Mouse (Mus musculus) liver, postnatal 0 days (tissue): ENCODE data around the gene Sema6c. TPM values are rescaled to one million over a fixed set of nuclear protein-coding genes. Genes with fewer than 3 reads are reported as not detected.

Experiments
- ATAC-seq: fragments of 200-750 bp; cut with Nextera tagmentation; 2 replicates; pipeline ENCODE4 v1.8.0; 2017; ENCODE audit warnings: mild to moderate bottlenecking, moderate library complexity
- DNase-seq: peaks from one replicate; pipeline ENCODE4 v3.0.0-alpha.2; 2016
- H3K27ac ChIP-seq: fragments of 300-500 bp; sonication (generic); 2 replicates; pipeline ENCODE4 v1.5.1; 2014; ENCODE audit warnings: antibody characterized with exemption, moderate library complexity, mild to moderate bottlenecking, low read depth
- H3K27me3 ChIP-seq: fragments of 300-500 bp; sonication (generic); 2 replicates; pipeline ENCODE4 v1.6.1; 2014; ENCODE audit warnings: low read length, control low read depth, mixed read lengths; ENCODE audit not compliant: insufficient read depth
- H3K36me3 ChIP-seq: fragments of 300-500 bp; sonication (generic); replicated peaks from 2 replicates; pipeline ENCODE4 v1.6.1; 2014; ENCODE audit warnings: mild to moderate bottlenecking, control low read depth, low read length, moderate library complexity, mixed read lengths; ENCODE audit not compliant: insufficient read depth
- H3K4me1 ChIP-seq: fragments of 300-500 bp; sonication (generic); 2 replicates; pipeline ENCODE4 v1.6.1; 2014; ENCODE audit warnings: antibody characterized with exemption, mild to moderate bottlenecking, control low read depth; ENCODE audit not compliant: insufficient read depth
- H3K4me2 ChIP-seq: fragments of 300-500 bp; sonication (generic); 2 replicates; pipeline ENCODE4 v1.6.1; 2014; ENCODE audit warnings: low read depth, mild to moderate bottlenecking, low read length, moderate library complexity, mixed read lengths
- H3K4me3 ChIP-seq: fragments of 300-500 bp; sonication (generic); 2 replicates; pipeline ENCODE4 v1.5.1; 2014; ENCODE audit warnings: low read depth, low read length
- H3K9ac ChIP-seq: fragments of 300-500 bp; sonication (generic); replicated peaks from 2 replicates; pipeline ENCODE4 v1.6.1; 2014; ENCODE audit warnings: mild to moderate bottlenecking, moderate library complexity
- H3K9me3 ChIP-seq: fragments of 300-500 bp; sonication (generic); 2 replicates; pipeline ENCODE4 v1.6.1; 2016; ENCODE audit warnings: mild to moderate bottlenecking, control low read depth, low read length, mixed read lengths
- CTCF ChIP-seq: sonication (generic); IDR thresholded peaks from 2 replicates; pipeline ENCODE4 v1.5.1; 2016; ENCODE audit warnings: antibody characterized with exemption, low read depth
- EP300 ChIP-seq: IDR thresholded peaks from 2 replicates; pipeline ENCODE4 v1.6.1; 2016; ENCODE audit warnings: antibody characterized with exemption, low read depth, mild to moderate bottlenecking
- WGBS: fragments of 180-500 bp; shearing (Covaris S2); extraction: QIAGEN DNeasy Blood & Tissue Kit; methylation state at CpG from one replicate; pipeline ENCODE4 v1.1.7; 2014; ENCODE audit not compliant: insufficient replicate concordance; 5-methylcytosine and 5-hydroxymethylcytosine counted together
- polyA plus RNA-seq: library from polyadenylated mRNA; unstranded; fragments of >200 nt; fragmentation: Nextera tagmentation; extraction: Ambion mirVana; gene quantifications from 2 replicates; pipeline ENCODE4 v1.2.1, GENCODE M21; 2015

Sema6c gene
- polyA plus RNA-seq, 1 experiment from 2014 or later: 0.28 TPM

- H3K27ac ChIP-seq: peak overlapping the region; percentile 49
- H3K4me1 ChIP-seq: peaks cover 35% of the 10 kb centered on the region
- ATAC-seq: 0 out of 2 replicates have a peak, but pooled peaks have one; percentile 20
- TF ChIP-seq CTCF: no peak
- no peak for TF ChIP-seq EP300
- H3K36me3 ChIP-seq: peaks cover 20% of the 10 kb centered on the region; the same call in 1 of the 2 replicates
- peak; percentile 78 for DNase-seq
- no peaks in the 10 kb centered on the region for H3K27me3 ChIP-seq
- peak overlapping the region; percentile 51 for H3K9ac ChIP-seq
- peak overlapping the region; percentile 52 for H3K4me3 ChIP-seq
- H3K4me2 ChIP-seq: peak overlapping the region; percentile 70
- no peaks in the 10 kb centered on the region for H3K9me3 ChIP-seq
- 4% methylated on average over 6 of the region's 6 CpGs for WGBS
Observed at GRCm38 (mm10) chr3:95135023-95135422, 25.2 kb upstream of the Sema6c start.

GRCm38 (mm10) chr3:95135433-95136052 lies 24.7 kb upstream of the Sema6c start:
- Histone ChIP-seq H3K27me3 (no peaks in the 10 kb centered on the region), H3K4me2 (peak overlapping the region; percentile 70), H3K36me3 (peaks cover 20% of the 10 kb centered on the region; the same call in 1 of the 2 replicates), H3K9ac (peak overlapping the region; percentile 51; the same call in 1 of the 2 replicates), H3K27ac (peak overlapping the region; percentile 49), H3K4me3 (peak overlapping the region; percentile 52), H3K9me3 (no peaks in the 10 kb centered on the region), H3K4me1 (peaks cover 37% of the 10 kb centered on the region)
- peak; percentile 34 for DNase-seq
- no peak for TF ChIP-seq CTCF
- no peak for TF ChIP-seq EP300
- no peak for ATAC-seq
- whole genome bisulfite sequencing: 35% methylated on average over 7 of the region's 7 CpGs

DNA sequence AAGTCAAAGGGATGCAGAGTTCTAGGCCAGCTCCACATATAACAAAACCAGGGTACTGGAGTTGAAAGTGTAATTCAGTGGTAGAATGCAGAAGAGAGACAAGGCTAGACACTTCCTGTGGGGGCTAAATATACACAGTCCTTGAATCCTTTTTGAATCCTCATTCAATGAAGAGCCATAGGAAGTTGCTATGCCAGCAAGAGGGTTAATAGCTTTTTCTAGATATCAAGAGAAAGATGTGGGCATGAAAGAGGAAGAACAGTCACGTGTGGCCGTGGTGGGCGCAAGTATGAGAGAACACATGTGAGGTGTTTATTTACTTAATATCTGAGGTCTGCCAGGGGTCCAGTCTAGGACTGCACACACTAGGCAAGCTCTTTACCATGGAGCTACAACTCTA lies 23.9 kb upstream of the Sema6c start:
- no peak for DNase-seq
- no peak overlapping the region for H3K4me3 ChIP-seq
- no peak overlapping the region for H3K9ac ChIP-seq
- no peaks in the 10 kb centered on the region for H3K27me3 ChIP-seq
- peaks cover 22% of the 10 kb centered on the region; the same call in 1 of the 2 replicates for H3K36me3 ChIP-seq
- peak overlapping the region; percentile 70 for H3K4me2 ChIP-seq
- H3K9me3 ChIP-seq: no peaks in the 10 kb centered on the region
- H3K4me1 ChIP-seq: peaks cover 37% of the 10 kb centered on the region
- H3K27ac ChIP-seq: no peak overlapping the region
- TF ChIP-seq CTCF (no peak), EP300 (no peak)
- no peak for ATAC-seq
- WGBS: 54% methylated on average over 3 of the region's 3 CpGs

- peak overlapping the region; percentile 86 for H3K27ac ChIP-seq
- 0 out of 2 replicates have a peak overlapping the region, but pooled peaks have one; percentile 45 for H3K4me3 ChIP-seq
- DNase-seq: peak; percentile 47
- peak; percentile 35 for ATAC-seq
- H3K4me2 ChIP-seq: peak overlapping the region; percentile 60
- WGBS: 54% methylated on average over 25 of the region's 25 CpGs
- no peaks in the 10 kb centered on the region for H3K9me3 ChIP-seq
- peaks cover 16% of the 10 kb centered on the region; the same call in 1 of the 2 replicates for H3K36me3 ChIP-seq
- peaks cover 37% of the 10 kb centered on the region for H3K4me1 ChIP-seq
- TF ChIP-seq EP300: no peak
- peak; percentile 22; the same call in 1 of the 2 replicates for TF ChIP-seq CTCF
- no peak overlapping the region; the same call in 1 of the 2 replicates for H3K9ac ChIP-seq
- H3K27me3 ChIP-seq: no peaks in the 10 kb centered on the region
Observed at GRCm38 (mm10) chr3:95139586-95140288, 20.5 kb upstream of the Sema6c start.

GRCm38 (mm10) chr3:95140289-95140595 lies 20.0 kb upstream of the Sema6c start:
- Histone ChIP-seq H3K9me3 (no peaks in the 10 kb centered on the region), H3K4me2 (peak overlapping the region; percentile 60), H3K9ac (no peak overlapping the region), H3K27ac (peak overlapping the region; percentile 86), H3K27me3 (no peaks in the 10 kb centered on the region), H3K36me3 (peaks cover 16% of the 10 kb centered on the region; the same call in 1 of the 2 replicates), H3K4me1 (peaks cover 33% of the 10 kb centered on the region), H3K4me3 (peak overlapping the region; percentile 45; the same call in 1 of the 2 replicates)
- no peak for TF ChIP-seq CTCF
- WGBS: 71% methylated on average over 18 of the region's 18 CpGs
- DNase-seq: no peak
- ATAC-seq: no peak

GRCm38 (mm10) chr3:95140795-95141194 lies 19.5 kb upstream of the Sema6c start:
- H3K27me3 ChIP-seq: no peaks in the 10 kb centered on the region
- peak overlapping the region; percentile 60 for H3K4me2 ChIP-seq
- H3K27ac ChIP-seq: peak overlapping the region; percentile 86
- TF ChIP-seq EP300: no peak
- TF ChIP-seq CTCF: no peak
- no peaks in the 10 kb centered on the region for H3K9me3 ChIP-seq
- ATAC-seq (no peak), DNase-seq (no peak)
- no peak overlapping the region; the same call in 1 of the 2 replicates for H3K9ac ChIP-seq
- 78% methylated on average over 6 of the region's 6 CpGs for WGBS
- H3K4me1 ChIP-seq: peaks cover 27% of the 10 kb centered on the region
- H3K36me3 ChIP-seq: peaks cover 16% of the 10 kb centered on the region; the same call in 1 of the 2 replicates
- peak overlapping the region; percentile 45 for H3K4me3 ChIP-seq
